Mouse (Mus musculus) small intestine, adult 2 months (tissue): ENCODE data around the gene Cers2. TPM values are rescaled to one million over a fixed set of nuclear protein-coding genes. Genes with fewer than 3 reads are reported as not detected.

Source experiments
- H3K27ac ChIP-seq: fragments of 200-500 bp; 2 replicates; pipeline ENCODE4 v1.5.1; 2012; ENCODE audit warnings: low read depth, low read length, control low read depth, inconsistent platforms; ENCODE audit not compliant: insufficient read depth
- H3K27me3 ChIP-seq: fragments of 200-500 bp; 2 replicates; pipeline ENCODE4 v1.6.1; 2012; ENCODE audit warnings: mild to moderate bottlenecking, moderate library complexity, low read length, inconsistent platforms; ENCODE audit not compliant: control insufficient read depth, insufficient read depth
- H3K36me3 ChIP-seq: fragments of 200-500 bp; 2 replicates; pipeline ENCODE4 v1.6.1; 2012; ENCODE audit warnings: mild to moderate bottlenecking, low read length, control low read depth, inconsistent platforms; ENCODE audit not compliant: control insufficient read depth, insufficient read depth
- H3K4me1 ChIP-seq: fragments of 200-500 bp; 2 replicates; pipeline ENCODE4 v1.6.1; 2012; ENCODE audit warnings: low read length, inconsistent platforms, mixed read lengths; ENCODE audit not compliant: control insufficient read depth, insufficient read depth, insufficient read length
- H3K4me3 ChIP-seq: fragments of 200-500 bp; 2 replicates; pipeline ENCODE4 v1.5.1; 2012; ENCODE audit warnings: low read depth, mild to moderate bottlenecking, control low read depth, inconsistent platforms, low read length, moderate library complexity
- CTCF ChIP-seq: fragments of 200-500 bp; IDR thresholded peaks from 2 replicates; pipeline ENCODE4 v1.5.1; 2012; ENCODE audit warnings: low read depth, mild to moderate bottlenecking, control low read depth, inconsistent platforms, low read length, moderate library complexity, mixed read lengths; ENCODE audit not compliant: insufficient replicate concordance, insufficient read length; ENCODE audit errors: extremely low read depth
- POLR2A ChIP-seq: fragments of 200-500 bp; IDR thresholded peaks from 2 replicates; pipeline ENCODE4 v1.6.1; 2012; ENCODE audit warnings: low read depth, mild to moderate bottlenecking, control low read depth, inconsistent platforms, low read length, moderate library complexity
- WGBS: fragments of 180-500 bp; shearing (Covaris S2); methylation state at CpG from one replicate; pipeline ENCODE4 v1.1.7; 2018; 5-methylcytosine and 5-hydroxymethylcytosine counted together
- polyA plus RNA-seq: library from polyadenylated mRNA; depleted of rRNA; stranded (reverse); fragments of >200 nt; gene quantifications from 2 replicates; pipeline ENCODE4 v1.2.3, GENCODE M21; 2012

The Cers2 gene
- polyA plus RNA-seq, 1 experiment: 84.0 TPM

- H3K4me3 ChIP-seq: peak overlapping the region; percentile 85
- no peaks in the 10 kb centered on the region for H3K27me3 ChIP-seq
- WGBS: 2% methylated on average over 7 of the region's 7 CpGs
- H3K36me3 ChIP-seq: peaks cover 13% of the 10 kb centered on the region
- H3K4me1 ChIP-seq: peaks cover 3% of the 10 kb centered on the region; the same call in 1 of the 2 replicates
- H3K27ac ChIP-seq: peak overlapping the region; percentile 88
- no peak for TF ChIP-seq CTCF
- no peak for TF ChIP-seq POLR2A
Measured at GRCm38 (mm10) chr3:95283589-95283941, 31.0 kb upstream of the Cers2 start.

GRCm38 (mm10) chr3:95284062-95284461 lies 30.5 kb upstream of the Cers2 start:
- H3K27ac ChIP-seq: no peak overlapping the region
- WGBS: 4% methylated on average over 1 of the region's 1 CpGs
- peak overlapping the region; percentile 41 for H3K4me3 ChIP-seq

GRCm38 (mm10) chr3:95284501-95285281 lies 29.9 kb upstream of the Cers2 start:
- Histone ChIP-seq H3K27me3 (no peaks in the 10 kb centered on the region), H3K36me3 (peaks cover 18% of the 10 kb centered on the region), H3K4me1 (peaks cover 3% of the 10 kb centered on the region; the same call in 1 of the 2 replicates), H3K4me3 (peak overlapping the region; percentile 0; the same call in 1 of the 2 replicates), H3K27ac (no peak overlapping the region)
- WGBS: 74% methylated on average over 12 of the region's 12 CpGs
- TF ChIP-seq CTCF: no peak
- no peak for TF ChIP-seq POLR2A

More at GRCm38 (mm10) chr3:95284062-95284461, 30.5 kb upstream of the Cers2 start:
- Histone ChIP-seq H3K36me3 (peaks cover 15% of the 10 kb centered on the region), H3K27me3 (no peaks in the 10 kb centered on the region), H3K4me1 (peaks cover 3% of the 10 kb centered on the region; the same call in 1 of the 2 replicates)
- TF ChIP-seq POLR2A (no peak), CTCF (no peak)

GRCm38 (mm10) chr3:95285390-95285789 lies 29.2 kb upstream of the Cers2 start:
- Histone ChIP-seq H3K27me3 (no peaks in the 10 kb centered on the region), H3K4me1 (peaks cover 3% of the 10 kb centered on the region; the same call in 1 of the 2 replicates), H3K27ac (no peak overlapping the region; the same call in 1 of the 2 replicates), H3K4me3 (no peak overlapping the region), H3K36me3 (peaks cover 24% of the 10 kb centered on the region)
- TF ChIP-seq CTCF (no peak), POLR2A (no peak)
- WGBS: 86% methylated on average over 5 of the region's 5 CpGs

GRCm38 (mm10) chr3:95286011-95286410 lies 28.6 kb upstream of the Cers2 start:
- TF ChIP-seq CTCF (no peak), POLR2A (no peak)
- Histone ChIP-seq H3K27ac (no peak overlapping the region; the same call in 1 of the 2 replicates), H3K4me1 (peaks cover 7% of the 10 kb centered on the region; the same call in 1 of the 2 replicates), H3K27me3 (no peaks in the 10 kb centered on the region), H3K36me3 (peaks cover 30% of the 10 kb centered on the region), H3K4me3 (0 out of 2 replicates have a peak overlapping the region, but pooled peaks have one; percentile 12)
- WGBS: 45% methylated on average over 5 of the region's 5 CpGs

DNA sequence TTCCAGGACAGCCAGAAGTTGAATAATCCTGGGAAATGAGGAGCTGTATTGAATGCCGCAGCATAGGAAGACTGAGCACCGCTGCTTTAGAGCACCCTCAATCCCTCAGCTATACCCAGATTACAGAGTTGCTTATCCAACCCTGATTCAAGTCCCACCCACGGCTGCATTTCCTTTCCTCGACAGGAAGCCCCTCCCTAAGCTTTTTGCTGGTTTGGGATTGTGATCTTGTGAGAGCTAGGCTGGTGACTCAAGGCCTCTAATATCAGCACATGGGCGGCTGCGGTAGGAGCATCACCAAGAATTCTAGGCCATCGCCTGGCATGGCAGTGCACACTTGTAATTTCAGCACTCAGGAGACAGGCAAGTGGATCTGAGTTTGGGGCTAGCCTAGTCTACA lies 28.1 kb upstream of the Cers2 start:
- Histone ChIP-seq H3K27ac (no peak overlapping the region), H3K4me3 (0 out of 2 replicates have a peak overlapping the region, but pooled peaks have one; percentile 12), H3K4me1 (peaks cover 7% of the 10 kb centered on the region; the same call in 1 of the 2 replicates), H3K27me3 (no peaks in the 10 kb centered on the region), H3K36me3 (peaks cover 35% of the 10 kb centered on the region)
- 71% methylated on average over 7 of the region's 7 CpGs for WGBS
- TF ChIP-seq CTCF (no peak), POLR2A (no peak)

- no peak for TF ChIP-seq CTCF
- Histone ChIP-seq H3K4me1 (peaks cover 7% of the 10 kb centered on the region; the same call in 1 of the 2 replicates), H3K27ac (no peak overlapping the region), H3K36me3 (peaks cover 44% of the 10 kb centered on the region), H3K27me3 (no peaks in the 10 kb centered on the region), H3K4me3 (no peak overlapping the region)
- 88% methylated on average over 3 of the region's 3 CpGs for WGBS
Measured at GRCm38 (mm10) chr3:95287541-95287940, 27.1 kb upstream of the Cers2 start.
